Mouse (Mus musculus) thymus, postnatal 4 days (tissue): ENCODE data around the gene Ccdc148.

ENCODE experiments used
- DNase-seq: peaks from one replicate; pipeline ENCODE4 v3.0.0; 2021

Gene Ccdc148

DNA sequence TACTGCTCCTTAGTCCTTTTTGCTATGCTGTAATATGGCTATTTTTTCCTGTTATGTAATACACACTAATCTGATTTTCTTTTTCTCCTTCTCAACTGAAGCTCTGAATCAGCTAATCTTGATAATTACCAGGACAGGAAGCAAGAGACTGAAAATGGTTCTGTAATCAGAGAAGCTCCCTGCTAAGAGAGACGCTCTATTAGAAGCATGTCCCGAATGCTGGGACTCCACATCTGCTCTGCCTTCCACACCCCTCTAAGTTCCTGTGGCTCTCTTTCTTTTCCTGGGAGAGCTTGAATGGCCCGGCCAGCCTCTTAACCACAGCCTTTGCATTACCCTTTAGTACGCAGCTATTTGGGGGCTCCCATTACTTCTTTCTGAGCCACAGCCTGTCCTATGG, 255.4 kb downstream of the Ccdc148 start:
- DNase-seq = no peak

DNA sequence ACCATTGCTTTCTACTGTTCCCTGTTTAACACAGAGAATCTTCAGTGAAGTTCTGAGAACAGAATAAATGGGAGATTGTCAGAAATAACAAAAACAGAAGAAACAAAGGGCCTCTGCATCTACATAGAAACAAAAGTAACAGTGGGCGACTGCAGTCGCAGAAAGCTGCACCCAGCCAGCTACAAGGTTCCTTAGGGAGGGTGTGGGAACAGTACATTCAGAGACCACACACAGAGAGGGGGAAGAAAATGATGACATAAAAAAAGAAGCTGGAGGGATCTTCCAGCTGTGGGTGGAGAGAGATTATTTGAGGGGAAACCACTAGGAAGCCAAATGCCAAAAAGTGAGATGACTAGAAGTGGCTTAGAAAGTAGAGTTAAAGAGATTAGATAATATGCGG, 280.6 kb downstream of the Ccdc148 start:
- DNase-seq = no peak

DNA sequence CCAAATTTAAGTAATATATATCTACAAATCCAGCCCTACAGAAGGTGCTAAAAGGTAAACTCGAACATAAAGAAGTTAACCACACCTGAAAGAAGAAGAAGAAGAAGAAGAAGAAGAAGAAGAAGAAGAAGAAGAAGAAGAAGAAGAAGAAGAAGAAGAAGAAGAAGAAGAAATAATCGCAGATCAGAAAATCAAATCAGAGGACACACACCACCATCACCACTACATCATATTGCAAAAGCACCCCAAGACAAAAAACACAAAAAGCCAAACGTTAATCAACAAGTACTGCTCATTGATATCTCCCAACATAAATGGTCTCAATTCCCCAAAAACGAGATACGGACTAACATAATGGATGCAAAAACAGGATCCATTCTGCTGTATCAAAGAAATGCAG, 301.3 kb downstream of the Ccdc148 start, which contains the start of gene Gm11099:
TSS of gene Gm11099 (plus strand) at position 301 of the 400 bp plus-strand sequence.
- DNase-seq = no peak

DNA sequence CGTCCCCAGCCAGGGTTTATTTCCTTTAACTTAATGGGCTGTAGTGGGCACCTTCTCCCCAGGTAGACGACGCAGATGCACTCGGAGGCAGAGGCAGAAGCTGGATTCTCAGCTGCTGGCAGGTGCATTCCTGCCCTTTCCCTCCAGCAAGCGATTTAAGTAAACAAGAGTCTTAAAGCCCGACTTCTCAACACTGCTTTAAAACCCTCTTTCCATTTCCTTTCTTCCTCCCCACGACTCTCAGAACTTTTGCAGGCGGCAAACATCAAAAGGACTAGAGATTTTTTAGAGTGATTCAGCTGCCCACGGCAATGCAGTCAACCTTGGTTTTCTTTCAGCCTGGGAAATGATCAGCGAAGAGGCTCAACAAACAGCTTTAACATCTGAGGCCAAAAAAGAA, 316.0 kb downstream of the Ccdc148 start:
- DNase-seq = peak; percentile 16

DNA sequence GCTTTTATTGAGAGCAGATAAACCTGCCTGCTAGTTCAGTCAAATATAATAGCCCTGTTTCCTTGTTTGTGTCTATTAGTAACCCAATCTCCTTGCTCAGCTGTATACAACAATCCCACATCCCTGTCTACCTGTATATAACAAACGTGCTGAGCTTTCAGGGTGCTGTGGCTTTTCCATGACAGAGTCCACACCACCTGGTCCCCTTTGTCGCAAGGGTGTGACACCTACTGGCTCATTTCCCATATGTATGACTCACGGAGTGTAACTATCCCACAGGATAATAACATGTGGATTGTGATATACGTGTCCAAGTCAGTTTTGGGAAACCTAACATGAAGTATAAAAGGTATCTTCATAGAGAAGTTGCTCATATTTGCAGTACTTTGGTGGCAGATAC, 318.0 kb downstream of the Ccdc148 start:
- DNase-seq = no peak

DNA sequence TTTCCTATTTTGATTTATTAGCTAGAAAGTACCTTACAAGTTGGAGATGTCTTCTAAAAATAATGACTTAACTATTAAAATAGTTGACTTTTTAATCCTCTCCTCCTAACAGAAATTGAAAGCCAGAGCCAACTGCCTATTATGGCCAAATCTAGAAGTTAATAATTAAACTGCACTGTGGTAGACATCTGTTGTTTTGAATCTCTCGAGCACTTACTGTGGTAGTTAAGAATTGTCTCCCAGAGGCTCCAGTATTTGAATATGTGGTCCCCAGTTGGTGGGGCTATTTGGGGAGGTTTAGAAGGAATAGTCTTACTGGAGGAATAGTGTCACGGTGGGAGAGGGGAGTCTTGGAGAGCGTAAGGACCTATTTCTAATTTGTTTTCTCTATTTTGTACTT, 319.5 kb downstream of the Ccdc148 start:
- no peak for DNase-seq

DNA sequence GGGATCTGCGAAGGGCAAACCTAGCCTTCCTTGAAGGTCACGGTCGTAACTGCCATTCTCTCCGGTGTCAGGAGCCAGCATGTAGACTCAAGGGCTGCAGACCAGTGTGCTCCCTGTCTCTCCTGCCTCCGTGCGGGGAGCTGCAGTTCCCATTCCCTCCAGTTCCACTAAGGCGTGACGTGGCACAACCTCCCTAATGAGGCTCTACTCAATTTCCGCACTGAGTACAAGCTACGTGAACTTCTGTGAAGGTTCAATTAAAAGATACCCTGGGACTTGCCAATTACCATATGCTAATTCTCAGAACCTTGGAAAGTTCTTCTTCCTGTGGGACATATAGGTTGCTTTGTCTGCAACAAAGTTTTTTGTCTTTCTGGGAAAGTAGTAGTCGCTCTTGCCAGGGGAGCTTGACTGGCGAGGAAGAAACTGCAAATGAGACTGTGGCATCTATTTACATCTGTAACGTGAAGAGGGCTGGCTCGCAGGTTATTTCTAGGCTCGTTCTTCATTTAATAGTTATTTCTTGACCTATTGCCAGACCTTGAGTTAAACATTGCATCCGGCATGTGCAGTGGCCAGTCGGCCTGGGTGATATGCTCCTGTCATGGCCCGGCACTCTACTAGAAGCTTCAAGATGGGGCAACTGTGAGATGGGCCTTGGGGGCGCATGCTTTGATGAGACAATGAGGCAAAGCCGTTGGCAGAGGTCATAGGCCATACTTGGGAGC, 328.1 kb downstream of the Ccdc148 start:
- no peak for DNase-seq

DNA sequence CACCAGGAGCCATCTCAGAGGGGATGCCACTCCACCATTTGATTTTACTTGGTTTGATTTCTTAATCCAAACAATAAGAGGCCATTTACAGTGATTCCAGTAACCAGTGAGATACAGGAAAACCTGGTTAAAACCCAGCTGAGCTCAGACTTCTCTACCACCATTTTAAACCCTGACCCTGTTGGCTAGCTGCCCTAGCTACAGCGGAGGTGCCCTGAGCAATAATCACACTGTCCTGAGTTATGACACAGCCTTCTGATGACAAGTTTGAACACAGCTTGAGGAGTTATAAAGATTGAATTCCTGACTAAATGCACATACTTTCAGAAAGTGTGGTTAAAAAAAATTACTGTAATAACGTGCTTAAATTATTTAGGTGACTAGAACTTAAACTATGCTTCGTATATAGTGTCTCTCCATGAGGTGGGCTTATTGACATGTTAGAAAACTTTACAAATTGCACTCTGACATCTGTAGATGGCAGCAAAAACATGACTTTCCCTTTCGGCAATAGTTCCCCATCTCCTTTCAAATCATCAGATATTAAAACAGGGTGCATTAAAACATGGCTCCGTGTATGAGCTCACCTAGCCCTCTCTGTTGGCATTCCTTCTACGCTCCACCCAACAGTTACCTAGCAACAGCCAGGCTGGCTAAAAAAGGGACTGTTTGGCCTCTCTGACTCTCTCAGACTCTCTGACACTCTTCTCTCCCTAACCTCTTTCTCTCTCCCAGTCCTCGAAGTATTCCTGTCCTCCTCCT, 330.3 kb downstream of the Ccdc148 start:
- DNase-seq = no peak

DNA sequence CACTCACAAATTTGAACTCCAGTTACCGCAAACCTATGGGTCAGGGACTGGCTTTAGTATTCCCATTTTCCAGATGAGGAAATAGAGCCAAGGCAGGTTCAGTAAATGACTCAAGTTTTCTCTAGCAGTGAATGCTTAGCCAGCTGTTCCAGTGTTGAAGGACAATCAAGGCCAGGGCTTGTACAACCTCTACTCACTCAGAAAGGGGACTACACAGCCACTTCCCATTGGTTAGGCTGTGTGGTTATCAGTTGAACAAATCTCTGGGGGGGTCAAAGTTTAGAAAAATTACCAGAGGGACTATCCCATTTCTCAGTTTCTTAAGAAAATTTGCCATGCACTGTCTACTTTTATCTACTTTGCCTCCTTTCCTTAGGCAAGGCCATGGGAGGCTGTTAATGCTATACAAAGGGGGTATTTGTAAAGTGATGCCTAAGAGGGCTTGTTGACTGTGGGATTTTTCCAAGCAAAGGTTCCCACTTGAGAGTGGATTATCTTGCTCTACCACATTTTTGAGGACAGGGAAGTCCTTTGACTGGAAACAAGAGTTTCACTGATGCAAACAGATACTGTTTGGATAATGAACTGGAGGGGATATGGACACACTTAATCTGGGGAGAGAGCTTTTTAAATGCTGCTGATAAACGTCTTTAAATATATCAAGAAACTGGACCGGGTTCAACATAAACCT, 331.4 kb downstream of the Ccdc148 start:
- DNase-seq = no peak

DNA sequence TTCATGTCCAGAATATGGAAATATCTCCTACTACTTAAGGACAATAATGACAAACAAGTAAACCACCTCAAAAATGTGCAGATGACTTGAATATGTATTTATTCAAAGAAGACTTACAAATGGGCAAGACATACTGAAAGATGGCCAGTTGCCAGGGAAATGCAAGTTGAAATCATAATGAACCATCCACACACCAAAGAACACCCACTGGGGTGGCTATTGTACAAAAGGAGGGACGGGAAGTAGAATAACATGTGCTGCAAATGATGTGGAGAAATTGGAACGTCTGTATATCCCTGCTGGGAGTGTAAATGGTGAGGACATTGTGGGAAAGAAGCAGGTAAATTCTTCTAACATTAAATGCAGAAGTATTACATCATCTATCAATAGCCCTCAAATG, 347.5 kb downstream of the Ccdc148 start:
- DNase-seq = no peak

DNA sequence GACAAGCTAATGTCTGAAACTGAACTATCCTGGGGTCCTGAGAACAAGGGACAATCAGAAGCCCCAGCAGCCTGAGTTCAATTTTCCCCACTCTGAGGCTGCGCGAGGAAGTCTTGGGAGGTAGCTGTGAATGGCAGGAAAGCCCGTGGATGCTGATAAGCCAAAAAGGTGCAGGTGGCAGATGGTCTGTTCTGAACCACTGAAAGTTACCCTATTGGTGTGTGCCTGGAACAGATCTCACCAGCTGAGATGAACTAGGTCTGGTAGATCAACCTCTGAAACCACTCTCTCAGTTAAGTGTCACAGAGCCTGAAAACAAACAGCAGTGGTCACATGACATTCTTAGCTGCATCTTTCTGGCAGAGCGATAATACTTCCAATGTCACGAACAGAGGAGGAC, 360.9 kb downstream of the Ccdc148 start:
- DNase-seq = no peak

DNA sequence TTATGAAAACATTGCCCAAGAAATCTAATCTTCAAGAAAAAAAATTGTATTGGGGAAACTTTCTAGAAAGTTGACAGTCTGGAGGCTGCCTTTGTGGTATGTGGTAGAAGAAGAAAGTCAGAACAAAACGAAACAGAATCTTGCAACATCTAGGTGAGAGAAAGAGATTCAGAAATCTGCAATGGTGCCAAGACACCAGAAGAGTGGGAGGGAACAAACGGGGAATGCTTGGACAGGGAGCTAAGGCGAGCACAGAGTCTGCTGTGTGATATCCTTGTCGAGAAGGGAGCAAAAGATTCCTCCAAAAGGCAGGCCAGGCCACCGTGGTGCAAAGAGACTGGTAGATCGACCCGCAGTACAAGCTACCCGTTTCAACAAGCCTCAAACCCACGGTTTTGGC, 361.4 kb downstream of the Ccdc148 start:
- DNase-seq = no peak

DNA sequence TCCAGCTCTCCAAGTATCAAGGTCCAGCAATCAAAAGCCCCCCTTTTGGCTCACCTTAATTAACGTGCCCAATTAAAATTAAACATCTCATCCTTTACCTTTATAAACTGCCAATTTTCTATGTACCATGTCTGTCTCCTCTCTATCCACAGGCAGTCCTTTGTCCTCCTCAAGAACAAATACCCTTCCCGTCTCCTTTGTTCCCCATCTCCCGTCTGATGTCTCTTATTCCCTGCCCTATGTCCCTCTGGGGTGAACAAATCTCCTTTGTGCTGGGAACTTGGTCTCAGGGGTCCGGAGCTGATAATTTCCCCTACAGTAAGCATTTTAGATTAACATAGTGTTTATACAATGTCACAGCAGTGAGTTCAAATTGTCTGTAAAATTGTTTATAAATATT, 363.0 kb downstream of the Ccdc148 start:
- no peak for DNase-seq

DNA sequence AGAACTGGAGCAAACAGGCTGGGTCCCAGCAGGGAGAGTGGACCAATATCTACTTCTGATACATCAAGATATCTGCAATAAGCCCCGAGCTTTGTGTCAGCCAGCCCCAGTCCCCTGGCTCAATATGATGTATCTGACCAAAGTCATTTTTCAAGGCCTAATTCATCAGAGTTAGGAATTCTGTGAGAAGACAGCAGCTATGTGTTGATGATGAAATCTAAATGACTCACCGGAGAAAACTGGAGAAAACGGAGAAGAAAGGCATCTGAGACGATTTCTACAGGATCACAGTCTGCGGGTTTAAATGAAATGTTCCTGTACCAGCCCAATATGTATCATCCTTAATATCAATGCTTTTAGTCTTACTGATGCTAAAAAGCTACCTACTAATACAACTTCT, 365.1 kb downstream of the Ccdc148 start:
- DNase-seq = no peak

DNA sequence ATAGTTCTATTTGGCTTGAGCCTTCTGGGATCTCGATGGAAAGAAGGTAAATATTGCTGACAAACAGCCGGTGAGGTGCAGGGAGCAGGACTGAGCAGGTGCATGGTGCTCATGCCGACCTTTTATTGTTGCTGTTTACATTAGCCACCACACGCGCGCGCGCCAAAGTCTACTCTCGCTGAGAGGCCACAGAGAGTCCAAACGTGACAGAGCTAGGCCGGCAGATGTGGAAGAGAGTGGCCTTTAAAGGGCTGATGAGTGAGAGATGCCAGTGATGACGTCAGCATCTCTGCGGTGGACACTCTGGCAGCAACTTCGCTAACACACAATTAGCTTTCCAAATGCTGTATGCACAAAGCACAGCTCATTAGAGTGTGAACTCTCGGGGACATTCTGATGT, 366.0 kb downstream of the Ccdc148 start:
- no peak for DNase-seq

DNA sequence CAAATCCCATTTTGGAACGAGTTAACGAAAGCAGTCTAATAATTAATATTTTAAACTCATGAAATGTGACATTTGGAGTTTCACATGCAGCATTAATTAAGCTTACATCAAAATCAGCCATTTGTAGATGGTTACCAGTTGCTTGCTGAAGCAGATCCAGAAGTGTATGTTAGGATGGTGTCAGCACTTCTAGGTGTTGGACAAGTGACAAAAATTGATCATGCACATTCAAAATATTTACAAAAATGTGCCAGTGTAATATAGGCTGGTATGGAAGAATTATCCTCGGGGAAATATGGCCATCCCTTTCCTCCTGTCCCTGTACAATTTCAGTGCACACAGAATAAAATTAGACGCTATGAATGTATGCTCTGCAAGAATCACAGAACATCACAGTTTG, 370.1 kb downstream of the Ccdc148 start:
- no peak for DNase-seq

DNA sequence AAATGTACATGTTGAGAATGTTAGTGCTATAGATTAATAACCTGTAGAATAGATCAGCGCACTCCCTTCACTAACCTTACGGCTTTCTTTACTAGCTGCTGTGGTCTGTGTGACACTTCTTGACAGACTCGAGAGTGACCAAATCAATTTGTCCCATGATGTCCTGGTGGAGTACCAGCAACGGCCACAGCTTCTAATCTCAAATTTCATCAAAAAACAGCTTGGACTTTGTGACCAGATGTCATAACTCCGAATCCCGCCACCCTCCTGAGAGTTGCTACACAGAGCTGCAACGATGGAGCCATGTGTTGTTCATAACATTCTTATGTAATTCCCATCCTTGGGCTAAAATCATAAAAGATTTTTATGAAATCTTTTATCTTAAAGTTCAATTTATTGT, 370.5 kb downstream of the Ccdc148 start:
- no peak for DNase-seq

DNA sequence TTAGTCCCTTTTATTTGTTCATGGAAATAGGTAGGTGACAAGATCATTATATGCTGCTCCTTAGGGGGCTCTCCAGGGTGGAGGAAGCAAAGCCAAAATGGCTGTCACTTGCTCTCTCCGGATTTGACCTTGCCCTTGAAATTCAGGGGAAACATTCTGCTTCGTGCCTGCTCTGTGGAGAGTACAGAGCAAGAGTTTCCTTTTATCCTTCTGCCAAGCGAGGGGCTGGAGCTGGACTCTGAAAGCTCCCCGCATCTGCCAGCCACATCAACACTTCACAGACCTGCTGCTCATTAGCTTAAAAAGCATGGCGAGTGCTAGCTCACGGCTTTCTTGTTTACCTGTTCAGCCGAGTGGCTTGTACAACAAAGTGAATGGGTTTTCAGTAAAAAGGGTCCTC, 373.1 kb downstream of the Ccdc148 start:
- DNase-seq = no peak

DNA sequence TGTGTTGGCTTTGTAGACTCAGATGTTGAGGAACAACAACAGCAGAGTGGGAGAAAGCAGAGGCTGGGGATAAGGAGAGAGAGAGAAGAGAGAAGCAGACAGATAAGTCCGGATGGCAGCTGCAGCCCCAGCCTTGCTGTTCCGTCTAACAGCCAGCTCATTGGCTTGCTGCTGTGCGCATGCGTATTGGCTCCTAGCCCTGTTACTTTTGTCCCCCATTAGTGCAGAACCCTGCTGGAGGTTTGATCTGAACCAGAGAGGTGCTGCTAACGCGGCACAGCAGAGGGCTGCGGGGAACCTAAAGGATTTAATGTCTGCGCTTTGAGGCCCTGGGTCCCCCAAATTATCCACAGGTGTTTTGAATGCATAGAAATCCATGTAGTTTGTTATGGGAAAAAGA, 373.8 kb downstream of the Ccdc148 start:
- no peak for DNase-seq

DNA sequence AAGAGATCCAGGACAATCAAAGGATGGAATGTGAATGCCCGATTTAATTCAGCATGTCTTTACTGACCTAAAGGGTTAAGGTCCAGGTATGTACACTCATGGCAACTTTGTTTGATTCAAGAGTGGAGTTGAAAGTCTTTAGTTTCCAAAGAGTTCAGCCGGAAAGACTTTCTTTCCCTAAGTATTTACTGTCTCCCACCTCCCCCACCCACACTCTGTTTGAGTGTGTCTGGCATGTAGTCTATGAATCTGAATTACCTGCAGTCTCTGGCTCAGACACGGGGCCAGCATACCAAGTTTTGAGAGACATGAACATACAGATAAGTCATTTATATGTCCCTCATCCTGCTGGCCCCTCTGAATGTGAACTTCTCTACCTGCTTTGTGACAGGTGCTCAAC, 374.3 kb downstream of the Ccdc148 start:
- DNase-seq = no peak

DNA sequence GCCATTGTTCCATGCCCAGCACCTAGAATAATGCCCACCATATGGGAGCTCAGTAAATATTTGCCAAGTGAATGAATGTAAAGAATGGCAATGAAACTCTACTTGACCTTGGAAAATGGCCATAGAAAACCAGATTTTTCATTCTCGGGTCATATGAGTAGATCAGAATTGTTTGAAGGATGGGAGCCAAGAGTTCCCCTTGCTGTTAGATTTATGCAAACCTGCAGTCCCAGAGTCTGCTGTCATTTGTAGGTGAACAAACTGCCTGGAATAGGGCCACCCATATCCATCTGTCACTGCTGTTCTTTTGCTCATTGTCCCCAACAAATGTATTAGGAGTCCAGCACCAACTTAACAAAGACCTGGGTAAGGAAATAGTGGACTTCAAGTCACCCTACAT, 377.0 kb downstream of the Ccdc148 start:
- DNase-seq = no peak

DNA sequence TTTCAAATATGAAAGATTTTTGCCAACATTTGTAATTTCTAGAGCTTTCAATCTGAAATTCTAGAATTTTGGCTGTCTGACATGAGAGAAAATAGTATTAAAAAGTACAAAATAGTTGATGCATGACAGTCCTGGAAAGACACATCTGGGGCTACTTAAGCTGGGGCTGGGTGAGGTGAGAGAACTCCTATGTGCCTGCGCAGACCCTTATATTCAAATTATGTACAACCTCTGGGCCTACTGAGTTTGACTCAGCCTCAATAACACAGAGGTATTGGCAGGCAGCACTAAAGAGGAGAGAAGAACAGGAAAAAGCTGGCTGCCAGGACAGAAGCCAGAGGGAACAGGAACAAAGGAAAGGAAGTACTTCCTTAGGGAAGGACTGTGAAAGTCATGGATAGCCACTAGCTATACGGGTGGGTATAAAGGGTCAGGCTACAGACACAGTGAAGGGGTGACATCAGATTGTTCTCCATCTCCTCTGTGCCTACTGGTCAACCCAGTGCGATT, 381.4 kb downstream of the Ccdc148 start:
- no peak for DNase-seq

DNA sequence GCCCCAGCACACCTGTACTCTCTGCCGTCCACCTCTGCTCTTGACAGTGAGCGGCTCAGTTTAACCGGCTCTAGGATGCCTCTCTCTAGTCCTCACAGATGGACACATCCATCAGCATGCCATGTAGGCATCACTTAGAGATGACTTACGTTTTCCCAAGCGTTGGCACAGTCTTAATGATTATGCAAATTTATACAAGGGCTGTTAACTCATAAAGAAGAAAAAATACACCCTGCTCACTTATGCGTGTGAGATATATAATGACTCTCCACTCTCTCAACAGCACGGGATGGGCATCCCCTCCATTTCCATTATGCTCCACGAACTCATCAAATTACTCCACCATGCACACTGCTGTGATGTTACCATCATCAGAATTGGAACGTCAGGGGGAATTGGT, 386.6 kb downstream of the Ccdc148 start:
- no peak for DNase-seq
